Mouse (Mus musculus): ENCODE measurements around the gene Phf3.

Phf3 gene

GRCm38 (mm10) chr1:30755453-30756224 is 118.1 kb downstream of the Phf3 start:
- DNase-seq: no peak
